Mouse (Mus musculus) frontal cortex, postnatal 10 days (tissue): ENCODE data around the gene Cers6.

Experiments
- DNase-seq, 2 experiments: peaks; one replicate each; pipeline ENCODE4 v3.0.0; 2022; ENCODE audit warnings: low spot score in 2 of 2, mixed read lengths in 1 of 2

Gene Cers6

GRCm38 (mm10) chr2:69061313-69061712, 200.1 kb downstream of the Cers6 start:
- no peak for DNase-seq

- DNase-seq: no peak
These were observed 200.9 kb downstream of the Cers6 start for GRCm38 (mm10) chr2:69061910-69062689.

GRCm38 (mm10) chr2:69064759-69065158, 203.5 kb downstream of the Cers6 start:
- DNase-seq: no peak

- DNase-seq: no peak
These were observed 210.4 kb downstream of the Cers6 start for GRCm38 (mm10) chr2:69071440-69072235.

GRCm38 (mm10) chr2:69077189-69077588, 215.9 kb downstream of the Cers6 start:
- no peak for DNase-seq

GRCm38 (mm10) chr2:69080760-69081159, 219.5 kb downstream of the Cers6 start:
- DNase-seq: no peak

GRCm38 (mm10) chr2:69082499-69083197, 221.4 kb downstream of the Cers6 start:
- DNase-seq: no peak

- no peak for DNase-seq
These were observed 221.9 kb downstream of the Cers6 start for GRCm38 (mm10) chr2:69083198-69083509.

GRCm38 (mm10) chr2:69084416-69084815, 223.2 kb downstream of the Cers6 start:
- no peak for DNase-seq

- no peak for DNase-seq
These were observed 225.4 kb downstream of the Cers6 start for GRCm38 (mm10) chr2:69086505-69087260.

- DNase-seq: no peak
These were observed 234.6 kb downstream of the Cers6 start for GRCm38 (mm10) chr2:69095836-69096235.

GRCm38 (mm10) chr2:69096821-69097220, 235.6 kb downstream of the Cers6 start:
- DNase-seq: no peak

GRCm38 (mm10) chr2:69097526-69097925, 236.3 kb downstream of the Cers6 start:
- no peak for DNase-seq

GRCm38 (mm10) chr2:69098701-69099100, 237.5 kb downstream of the Cers6 start:
- DNase-seq: no peak

- no peak for DNase-seq
These were observed 237.9 kb downstream of the Cers6 start for GRCm38 (mm10) chr2:69099147-69099546.

- DNase-seq: no peak
These were observed 239.5 kb downstream of the Cers6 start for GRCm38 (mm10) chr2:69100706-69101105.

- DNase-seq: no peak
These were observed 242.3 kb downstream of the Cers6 start for GRCm38 (mm10) chr2:69103526-69103925.

GRCm38 (mm10) chr2:69104511-69105145, 243.4 kb downstream of the Cers6 start:
- no peak for DNase-seq

GRCm38 (mm10) chr2:69109246-69109645, 248.0 kb downstream of the Cers6 start:
- no peak for DNase-seq

- no peak for DNase-seq
These were observed 248.5 kb downstream of the Cers6 start for GRCm38 (mm10) chr2:69109710-69110109.

- no peak for DNase-seq
These were observed 251.4 kb downstream of the Cers6 start for GRCm38 (mm10) chr2:69112609-69113008.
